ENCODE assay signal across 14 mouse cellular contexts in genomic region chr2:13410660-13411059, GRCm38 (mm10).
DNase-seq lines count a peak whose midpoint lies in the region; ATAC-seq and TF ChIP-seq lines count a peak whose summit lies in the region.
"Had no signal": no experiment of that assay in that cellular context is flagged by ENCODE, and none has a peak within 500 bp of the region (broad histone marks: within the 10 kb centered on the region; RNA-seq: fewer than 3 reads in every experiment).

No protein-coding gene starts in this region.

- intact Hi-C loops in left cerebral cortex, postnatal 10 days (cut with DNase I), result loop anchor here (10.0 kb wide), 1 partner anchor 164 kb away; the partner anchor contains the start of gene Vim

- no peak for ATAC-seq in CD4-positive, CD25-positive, alpha-beta regulatory T cell, adult 4 months
- no peak for ATAC-seq in midbrain, embryonic 16.5 days
- ATAC-seq in midbrain, embryonic 15.5 days (replicated peaks), result no peak
- ATAC-seq in lung, postnatal 0 days, result no peak
- no peak for ATAC-seq in hindbrain, postnatal 0 days
- ATAC-seq: midbrain, embryonic 13.5 days had no signal

- H3K27me3 ChIP-seq in midbrain, embryonic 16.5 days (ENCODE audit: control insufficient read depth, insufficient read depth, low read depth, low read length), result no peaks in the 10 kb centered on the region
- H3K27me3 ChIP-seq in midbrain, embryonic 15.5 days (replicated peaks), result no peaks in the 10 kb centered on the region
- no peaks in the 10 kb centered on the region for H3K27me3 ChIP-seq in lung, postnatal 0 days (replicated peaks; ENCODE audit: insufficient read depth, low read length)
- no peaks in the 10 kb centered on the region for H3K27me3 ChIP-seq in myocyte (ENCODE audit: control insufficient read depth, insufficient read depth, insufficient read length)
- no peaks in the 10 kb centered on the region for H3K27me3 ChIP-seq in hindbrain, postnatal 0 days (ENCODE audit: insufficient read depth, low read length)
- H3K27me3 ChIP-seq: midbrain, embryonic 13.5 days; stomach, embryonic 15.5 days had no signal

- H3K9ac ChIP-seq in midbrain, embryonic 16.5 days (ENCODE audit: low read depth, low read length), result no peak overlapping the region
- no peak overlapping the region for H3K9ac ChIP-seq in midbrain, embryonic 15.5 days
- H3K9ac ChIP-seq in lung, postnatal 0 days (replicated peaks; ENCODE audit: low read depth), result no peak overlapping the region
- H3K9ac ChIP-seq in hindbrain, postnatal 0 days (replicated peaks; ENCODE audit: low read length), result no peak overlapping the region
- H3K9ac ChIP-seq: midbrain, embryonic 13.5 days; stomach, embryonic 15.5 days had no signal

- no peak overlapping the region for H3ac ChIP-seq in myocyte (ENCODE audit: control insufficient read depth, insufficient read length)

- H3K36me3 ChIP-seq in midbrain, embryonic 16.5 days (ENCODE audit: control insufficient read depth, insufficient read depth, low read length), result no peaks in the 10 kb centered on the region
- no peaks in the 10 kb centered on the region for H3K36me3 ChIP-seq in midbrain, embryonic 15.5 days (replicated peaks)
- no peaks in the 10 kb centered on the region for H3K36me3 ChIP-seq in lung, postnatal 0 days (ENCODE audit: insufficient read depth, low read length)
- no peaks in the 10 kb centered on the region for H3K36me3 ChIP-seq in myocyte (ENCODE audit: control insufficient read depth, insufficient read depth)
- H3K36me3 ChIP-seq in hindbrain, postnatal 0 days (ENCODE audit: insufficient read depth, low read length), result no peaks in the 10 kb centered on the region
- H3K36me3 ChIP-seq: forebrain, embryonic 10.5 days; hindbrain, embryonic 10.5 days; midbrain, embryonic 13.5 days; stomach, embryonic 15.5 days had no signal

- no peaks in the 10 kb centered on the region for H3K9me3 ChIP-seq in midbrain, embryonic 16.5 days (replicated peaks; ENCODE audit: control insufficient read depth, low read length, poor library complexity, severe bottlenecking)
- H3K9me3 ChIP-seq in midbrain, embryonic 15.5 days, result no peaks in the 10 kb centered on the region
- H3K9me3 ChIP-seq in lung, postnatal 0 days (ENCODE audit: low read length), result no peaks in the 10 kb centered on the region
- no peaks in the 10 kb centered on the region for H3K9me3 ChIP-seq in hindbrain, postnatal 0 days (ENCODE audit: low read length)
- H3K9me3 ChIP-seq: forebrain, embryonic 10.5 days; hindbrain, embryonic 10.5 days; midbrain, embryonic 13.5 days; stomach, embryonic 15.5 days had no signal

- peak; percentile 51 for DNase-seq in CD4-positive, CD25-positive, alpha-beta regulatory T cell, adult 2 months (ENCODE audit: low read depth, low spot score)
- DNase-seq in lung, postnatal 0 days (ENCODE audit: low spot score), result peak; percentile 32
- DNase-seq in hindbrain, postnatal 0 days (ENCODE audit: low spot score), result no peak
- DNase-seq in left cerebral cortex, postnatal 10 days (ENCODE audit: extremely low spot score in 1 of 2, low spot score in 2 of 2), result no peak
- DNase-seq: kidney, adult 9 months; right cerebral cortex, postnatal 25 days had no signal

- no peak for TF ChIP-seq CTCF in lung, postnatal 0 days (IDR thresholded peaks at IDR 0.05)
- no peak for TF ChIP-seq CTCF in hindbrain, postnatal 0 days (IDR thresholded peaks at IDR 0.05; ENCODE audit: low read depth)

- H3K4me2 ChIP-seq in midbrain, embryonic 16.5 days (ENCODE audit: low read length), result no peak overlapping the region
- no peak overlapping the region for H3K4me2 ChIP-seq in midbrain, embryonic 15.5 days
- H3K4me2 ChIP-seq in lung, postnatal 0 days (replicated peaks; ENCODE audit: low read depth, low read length), result no peak overlapping the region
- H3K4me2 ChIP-seq in myocyte (ENCODE audit: low read depth), result peak overlapping the region; percentile 77
- H3K4me2 ChIP-seq in hindbrain, postnatal 0 days (ENCODE audit: low read depth, low read length), result no peak overlapping the region
- H3K4me2 ChIP-seq: midbrain, embryonic 13.5 days; stomach, embryonic 15.5 days had no signal

- H3K27ac ChIP-seq in midbrain, embryonic 16.5 days (ENCODE audit: low read length), result peak overlapping the region; percentile 33; the same call in 1 of the 2 replicates
- H3K27ac ChIP-seq in midbrain, embryonic 15.5 days, result no peak overlapping the region
- no peak overlapping the region for H3K27ac ChIP-seq in lung, postnatal 0 days (ENCODE audit: low read length)
- no peak overlapping the region for H3K27ac ChIP-seq in hindbrain, postnatal 0 days
- H3K27ac ChIP-seq: forebrain, embryonic 10.5 days; hindbrain, embryonic 10.5 days; midbrain, embryonic 13.5 days; stomach, embryonic 15.5 days had no signal

- 85% methylated on average over 5 of the region's 5 CpGs for WGBS in midbrain, embryonic 16.5 days
- 81% methylated on average over 5 of the region's 5 CpGs for WGBS in midbrain, embryonic 15.5 days
- 63% methylated on average over 5 of the region's 5 CpGs for WGBS in lung, postnatal 0 days
- 79% methylated on average over 5 of the region's 5 CpGs for WGBS in hindbrain, postnatal 0 days

- no peak overlapping the region for H3K4me3 ChIP-seq in midbrain, embryonic 16.5 days (ENCODE audit: low read depth, low read length)
- H3K4me3 ChIP-seq in midbrain, embryonic 15.5 days, result no peak overlapping the region
- H3K4me3 ChIP-seq in lung, postnatal 0 days (ENCODE audit: low read depth, low read length), result no peak overlapping the region
- no peak overlapping the region for H3K4me3 ChIP-seq in myocyte
- no peak overlapping the region for H3K4me3 ChIP-seq in hindbrain, postnatal 0 days (ENCODE audit: low read length)
- H3K4me3 ChIP-seq: forebrain, embryonic 10.5 days; hindbrain, embryonic 10.5 days; midbrain, embryonic 13.5 days; stomach, embryonic 15.5 days had no signal

- no peak for TF ChIP-seq EP300 in lung, postnatal 0 days (IDR thresholded peaks at IDR 0.05)

- peaks cover 13% of the 10 kb centered on the region for H3K4me1 ChIP-seq in midbrain, embryonic 16.5 days (ENCODE audit: control insufficient read depth, insufficient read depth, low read length)
- 0 out of 2 replicates have a peak, but pooled peaks cover 9% of the 10 kb centered on the region for H3K4me1 ChIP-seq in midbrain, embryonic 15.5 days
- peaks cover 14% of the 10 kb centered on the region; the same call in 1 of the 2 replicates for H3K4me1 ChIP-seq in lung, postnatal 0 days (ENCODE audit: insufficient read depth, low read depth, low read length)
- peaks cover 6% of the 10 kb centered on the region; the same call in 1 of the 2 replicates for H3K4me1 ChIP-seq in hindbrain, postnatal 0 days (ENCODE audit: insufficient read depth, low read length)
- H3K4me1 ChIP-seq: stomach, embryonic 15.5 days had no signal

- H3K79me2 ChIP-seq in myocyte (ENCODE audit: control insufficient read depth, insufficient read depth), result no peaks in the 10 kb centered on the region

- peak; percentile 14 for TF ChIP-seq POLR2A in myocyte (IDR thresholded peaks at IDR 0.05; ENCODE audit: insufficient read length, low read depth)

TF ChIP-seq in myocyte, 11 proteins besides CTCF, POLR2A, EP300 and RAD21:
- TF ChIP-seq MAX (IDR thresholded peaks at IDR 0.05; ENCODE audit: low read depth) (peak; percentile 92), CEBPB (IDR thresholded peaks at IDR 0.05; ENCODE audit: insufficient read depth, poor library complexity, severe bottlenecking) (no peak), MYOD1 (IDR thresholded peaks at IDR 0.05; ENCODE audit: control insufficient read depth in 1 of 3, insufficient read length in 2 of 3, low read depth in 2 of 3) (peak in 2 of 3 experiments; percentile 59 to 87), E2F4 (IDR thresholded peaks at IDR 0.05; ENCODE audit: insufficient read depth) (no peak), SRF (IDR thresholded peaks at IDR 0.05; ENCODE audit: control insufficient read depth, insufficient read length, low read depth) (peak; percentile 77), TCF12 (IDR thresholded peaks at IDR 0.05; ENCODE audit: insufficient read depth, poor library complexity, severe bottlenecking) (peak; percentile 57), TCF3 (IDR thresholded peaks at IDR 0.05; ENCODE audit: insufficient read length, low read depth) (peak; percentile 39), REST (IDR thresholded peaks at IDR 0.05; ENCODE audit: insufficient read depth, insufficient read length) (no peak), USF1 (IDR thresholded peaks at IDR 0.05; ENCODE audit: low read depth) (peak; percentile 89), MYOG (IDR thresholded peaks at IDR 0.05; ENCODE audit: control insufficient read depth in 1 of 3, insufficient read depth in 1 of 3, insufficient read length in 2 of 3, low read depth in 2 of 3) (peak in 2 of 3 experiments; percentile 65 to 87), POLR2AphosphoS2 (IDR thresholded peaks at IDR 0.05; ENCODE audit: insufficient read length, low read depth) (no peak)
TF ChIP-seq in myocyte: peak in this region for 7.

Comparison
In these comparisons a context has a peak if more than half of its experiments do, and no peak if none do; other contexts are left out.
1. DNase-seq: peak in CD4-positive, CD25-positive, alpha-beta regulatory T cell, adult 2 months (single experiment) and lung, postnatal 0 days (single experiment); none in hindbrain, postnatal 0 days (single experiment) and left cerebral cortex, postnatal 10 days (0 of 2).